Mouse (Mus musculus): ENCODE data around the gene Lmf2. TPM values are rescaled to one million over a fixed set of nuclear protein-coding genes. Genes with fewer than 3 reads are reported as not detected.

Gene Lmf2
- polyA plus RNA-seq, 1 experiment from 2014 or later = 30.6 TPM

GRCm38 (mm10) chr15:89363051-89363450, 7.6 kb upstream of the Lmf2 start:
- H3K9me3 ChIP-seq (replicated peaks) = no peaks in the 10 kb centered on the region
- H3K9ac ChIP-seq (replicated peaks) = no peak overlapping the region
- H3K27ac ChIP-seq (replicated peaks) = no peak overlapping the region
- peaks cover 8% of the 10 kb centered on the region for H3K4me1 ChIP-seq
- no peak overlapping the region for H3K4me3 ChIP-seq (replicated peaks)
- no peaks in the 10 kb centered on the region for H3K27me3 ChIP-seq (replicated peaks)
- H3K4me2 ChIP-seq = no peak overlapping the region
- no peak for ATAC-seq (ENCODE audit: low FRiP score)
- 94% methylated on average over 7 of the region's 7 CpGs for WGBS
- peaks cover 76% of the 10 kb centered on the region for H3K36me3 ChIP-seq

- Histone ChIP-seq H3K36me3 (peaks cover 33% of the 10 kb centered on the region), H3K27ac (replicated peaks) (no peak overlapping the region), H3K4me3 (replicated peaks) (no peak overlapping the region), H3K9ac (replicated peaks) (no peak overlapping the region), H3K4me2 (no peak overlapping the region), H3K27me3 (replicated peaks) (no peaks in the 10 kb centered on the region), H3K9me3 (replicated peaks) (no peaks in the 10 kb centered on the region), H3K4me1 (peaks cover 38% of the 10 kb centered on the region)
- ATAC-seq (ENCODE audit: low FRiP score) = no peak
- WGBS = 86% methylated on average over 3 of the region's 3 CpGs
These were observed 3.3 kb upstream of the Lmf2 start for GRCm38 (mm10) chr15:89358784-89359183.

GRCm38 (mm10) chr15:89356372-89356771, 913 bp upstream of the Lmf2 start:
- peak overlapping the region; percentile 86 for H3K4me2 ChIP-seq
- peak overlapping the region; percentile 65 for H3K4me3 ChIP-seq (replicated peaks)
- H3K9me3 ChIP-seq (replicated peaks) = no peaks in the 10 kb centered on the region
- under 1% methylated on average over 15 of the region's 15 CpGs for WGBS
- H3K9ac ChIP-seq (replicated peaks) = peak overlapping the region; percentile 76
- peak overlapping the region; percentile 88 for H3K27ac ChIP-seq (replicated peaks)
- no peaks in the 10 kb centered on the region for H3K27me3 ChIP-seq (replicated peaks)
- H3K36me3 ChIP-seq = peaks cover 32% of the 10 kb centered on the region
- H3K4me1 ChIP-seq = peaks cover 38% of the 10 kb centered on the region
- peak; percentile 43 for ATAC-seq (ENCODE audit: low FRiP score)

GRCm38 (mm10) chr15:89354455-89354854, 1.0 kb downstream of the Lmf2 start:
- 0 out of 2 replicates have a peak, but pooled peaks have one; percentile 11 for ATAC-seq (ENCODE audit: low FRiP score)
- 81% methylated on average over 7 of the region's 7 CpGs for WGBS
- Histone ChIP-seq H3K4me2 (peak overlapping the region; percentile 86), H3K4me1 (peaks cover 38% of the 10 kb centered on the region), H3K36me3 (peaks cover 35% of the 10 kb centered on the region), H3K27ac (replicated peaks) (no peak overlapping the region), H3K4me3 (replicated peaks) (peak overlapping the region; percentile 65), H3K9ac (replicated peaks) (peak overlapping the region; percentile 76), H3K9me3 (replicated peaks) (no peaks in the 10 kb centered on the region), H3K27me3 (replicated peaks) (no peaks in the 10 kb centered on the region)

DNA sequence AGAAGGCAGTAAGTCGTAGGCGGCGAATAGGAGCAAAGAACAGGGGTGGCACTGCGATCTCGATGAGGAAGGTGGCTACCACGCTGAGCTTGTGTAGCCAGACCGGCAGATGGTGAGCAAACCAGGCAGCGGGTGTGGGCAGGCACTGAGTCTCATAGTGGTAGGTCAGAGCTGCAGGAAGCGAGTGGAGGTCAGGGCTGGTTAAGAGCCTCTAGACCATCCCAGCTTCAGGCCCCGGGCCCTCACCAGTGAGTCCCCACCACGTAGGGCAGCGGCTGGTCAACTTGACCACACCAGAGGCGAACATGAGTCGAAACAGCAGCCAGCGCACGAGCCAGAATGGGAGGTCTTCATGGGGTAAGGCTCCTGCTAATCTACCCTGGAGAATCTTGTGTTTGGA, 1.6 kb downstream of the Lmf2 start:
- Histone ChIP-seq H3K4me1 (peaks cover 33% of the 10 kb centered on the region), H3K4me3 (replicated peaks) (no peak overlapping the region), H3K4me2 (no peak overlapping the region), H3K9me3 (replicated peaks) (no peaks in the 10 kb centered on the region), H3K27ac (replicated peaks) (no peak overlapping the region), H3K9ac (replicated peaks) (no peak overlapping the region), H3K27me3 (replicated peaks) (no peaks in the 10 kb centered on the region), H3K36me3 (peaks cover 35% of the 10 kb centered on the region)
- WGBS = 95% methylated on average over 16 of the region's 16 CpGs
- no peak for ATAC-seq (ENCODE audit: low FRiP score)

- H3K27me3 ChIP-seq (replicated peaks) = no peaks in the 10 kb centered on the region
- H3K4me1 ChIP-seq = peaks cover 28% of the 10 kb centered on the region
- no peak overlapping the region for H3K4me2 ChIP-seq
- H3K4me3 ChIP-seq (replicated peaks) = no peak overlapping the region
- no peaks in the 10 kb centered on the region for H3K9me3 ChIP-seq (replicated peaks)
- no peak overlapping the region for H3K27ac ChIP-seq (replicated peaks)
- peaks cover 35% of the 10 kb centered on the region for H3K36me3 ChIP-seq
- 96% methylated on average over 12 of the region's 12 CpGs for WGBS
- H3K9ac ChIP-seq (replicated peaks) = no peak overlapping the region
- no peak for ATAC-seq (ENCODE audit: low FRiP score)
These were observed 2.7 kb downstream of the Lmf2 start for GRCm38 (mm10) chr15:89352795-89353194.

GRCm38 (mm10) chr15:89352054-89352453, 3.4 kb downstream of the Lmf2 start:
- WGBS = 95% methylated on average over 14 of the region's 14 CpGs
- no peak overlapping the region for H3K27ac ChIP-seq (replicated peaks)
- H3K9me3 ChIP-seq (replicated peaks) = no peaks in the 10 kb centered on the region
- H3K27me3 ChIP-seq (replicated peaks) = no peaks in the 10 kb centered on the region
- peaks cover 21% of the 10 kb centered on the region for H3K4me1 ChIP-seq
- ATAC-seq (ENCODE audit: low FRiP score) = no peak
- H3K4me2 ChIP-seq = no peak overlapping the region
- H3K4me3 ChIP-seq (replicated peaks) = no peak overlapping the region
- H3K36me3 ChIP-seq = peaks cover 35% of the 10 kb centered on the region
- no peak overlapping the region for H3K9ac ChIP-seq (replicated peaks)

GRCm38 (mm10) chr15:89351302-89351701, 4.2 kb downstream of the Lmf2 start:
- H3K4me3 ChIP-seq (replicated peaks) = no peak overlapping the region
- H3K4me2 ChIP-seq = no peak overlapping the region
- no peaks in the 10 kb centered on the region for H3K9me3 ChIP-seq (replicated peaks)
- H3K27me3 ChIP-seq (replicated peaks) = no peaks in the 10 kb centered on the region
- no peak for ATAC-seq (ENCODE audit: low FRiP score)
- H3K9ac ChIP-seq (replicated peaks) = no peak overlapping the region
- H3K27ac ChIP-seq (replicated peaks) = no peak overlapping the region
- H3K36me3 ChIP-seq = peaks cover 35% of the 10 kb centered on the region
- WGBS = 92% methylated on average over 15 of the region's 15 CpGs
- H3K4me1 ChIP-seq = peaks cover 13% of the 10 kb centered on the region

DNA sequence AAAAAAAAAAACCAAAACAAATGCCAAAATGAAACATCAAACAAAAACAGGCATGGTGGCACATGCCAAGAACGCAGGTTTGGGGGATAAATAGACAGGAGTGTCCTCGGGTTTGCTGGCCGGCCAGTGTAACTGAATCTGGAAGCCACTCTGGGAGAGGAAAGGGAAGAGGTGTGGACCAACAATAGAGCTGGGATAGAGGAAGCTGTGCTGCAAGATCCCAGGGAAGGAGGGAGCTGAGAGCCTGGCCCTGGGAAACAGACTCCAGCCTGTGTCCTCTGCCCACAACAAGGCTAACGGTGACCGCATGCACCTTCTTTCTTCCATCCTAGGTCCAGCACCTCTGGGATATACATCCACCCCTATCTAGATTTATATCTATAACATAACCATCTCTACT, 5.0 kb downstream of the Lmf2 start:
- Histone ChIP-seq H3K36me3 (peaks cover 35% of the 10 kb centered on the region), H3K4me3 (replicated peaks) (no peak overlapping the region), H3K4me2 (no peak overlapping the region), H3K9me3 (replicated peaks) (no peaks in the 10 kb centered on the region), H3K9ac (replicated peaks) (no peak overlapping the region), H3K4me1 (peaks cover 12% of the 10 kb centered on the region), H3K27me3 (replicated peaks) (no peaks in the 10 kb centered on the region), H3K27ac (replicated peaks) (no peak overlapping the region)
- no peak for ATAC-seq (ENCODE audit: low FRiP score)
- WGBS = 88% methylated on average over 5 of the region's 5 CpGs

DNA sequence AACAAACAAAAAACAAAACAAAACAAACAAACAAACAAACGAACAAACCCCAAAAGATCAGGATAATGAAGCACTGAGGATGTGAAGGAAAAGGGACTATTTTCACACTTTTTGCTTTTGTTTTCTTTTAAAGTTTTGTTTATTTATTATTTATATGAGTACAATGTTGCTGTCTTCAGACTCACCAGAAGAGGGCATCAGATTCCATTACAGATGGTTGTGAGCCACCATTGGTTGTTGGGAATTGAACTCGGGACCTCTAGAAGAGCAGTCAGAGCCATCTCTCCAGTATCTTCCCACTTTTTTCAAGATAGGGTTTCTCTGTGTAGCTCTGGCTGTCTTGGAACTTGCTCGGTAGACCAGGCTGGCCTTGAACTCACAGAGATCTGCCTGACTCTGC, 12.1 kb downstream of the Lmf2 start:
- no peak overlapping the region for H3K27ac ChIP-seq (replicated peaks)
- no peaks in the 10 kb centered on the region for H3K4me1 ChIP-seq
- H3K4me3 ChIP-seq (replicated peaks) = no peak overlapping the region
- no peak overlapping the region for H3K9ac ChIP-seq (replicated peaks)
- no peak for ATAC-seq (ENCODE audit: low FRiP score)
- WGBS = 92% methylated on average over 3 of the region's 3 CpGs
- no peaks in the 10 kb centered on the region for H3K9me3 ChIP-seq (replicated peaks)
- H3K36me3 ChIP-seq = no peaks in the 10 kb centered on the region
- no peak overlapping the region for H3K4me2 ChIP-seq
- no peaks in the 10 kb centered on the region for H3K27me3 ChIP-seq (replicated peaks)

GRCm38 (mm10) chr15:89341678-89342077, 13.8 kb downstream of the Lmf2 start:
- H3K4me1 ChIP-seq = no peaks in the 10 kb centered on the region
- no peaks in the 10 kb centered on the region for H3K9me3 ChIP-seq (replicated peaks)
- H3K27me3 ChIP-seq (replicated peaks) = no peaks in the 10 kb centered on the region
- no peak overlapping the region for H3K27ac ChIP-seq (replicated peaks)
- no peak for ATAC-seq (ENCODE audit: low FRiP score)
- WGBS = 37% methylated on average over 1 of the region's 1 CpGs
- no peak overlapping the region for H3K4me3 ChIP-seq (replicated peaks)
- no peaks in the 10 kb centered on the region for H3K36me3 ChIP-seq
- H3K4me2 ChIP-seq = no peak overlapping the region
- no peak overlapping the region for H3K9ac ChIP-seq (replicated peaks)

DNA sequence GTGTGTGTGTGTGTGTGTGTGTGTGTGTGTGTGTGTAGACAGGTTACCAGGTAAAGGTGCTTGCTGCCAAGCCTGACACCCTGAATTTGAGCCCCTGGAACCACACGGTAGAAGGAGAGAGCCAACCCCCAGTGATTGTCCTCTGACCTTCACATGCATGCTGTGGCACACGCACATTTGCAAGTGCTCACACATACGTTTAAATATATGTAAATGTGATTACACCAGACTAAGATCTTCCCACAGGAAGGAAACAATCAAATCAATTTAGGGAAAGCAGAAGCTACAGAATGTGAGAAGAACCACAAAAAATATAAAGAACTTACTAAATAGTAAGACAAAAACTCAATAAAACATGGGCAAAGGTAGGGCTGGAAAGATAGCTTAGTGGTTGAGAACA, 15.3 kb downstream of the Lmf2 start:
- no peaks in the 10 kb centered on the region for H3K27me3 ChIP-seq (replicated peaks)
- H3K4me2 ChIP-seq = no peak overlapping the region
- no peaks in the 10 kb centered on the region for H3K36me3 ChIP-seq
- no peak overlapping the region for H3K4me3 ChIP-seq (replicated peaks)
- WGBS = 82% methylated on average over 3 of the region's 3 CpGs
- no peak overlapping the region for H3K27ac ChIP-seq (replicated peaks)
- no peaks in the 10 kb centered on the region for H3K9me3 ChIP-seq (replicated peaks)
- H3K9ac ChIP-seq (replicated peaks) = no peak overlapping the region
- no peaks in the 10 kb centered on the region for H3K4me1 ChIP-seq
- no peak for ATAC-seq (ENCODE audit: low FRiP score)

GRCm38 (mm10) chr15:89339696-89340095, 15.8 kb downstream of the Lmf2 start:
- ATAC-seq (ENCODE audit: low FRiP score) = no peak
- H3K4me1 ChIP-seq = no peaks in the 10 kb centered on the region
- WGBS = 94% methylated on average over 2 of the region's 2 CpGs

More at GRCm38 (mm10) chr15:89339696-89340095, 15.8 kb downstream of the Lmf2 start:
- H3K4me3 ChIP-seq (replicated peaks) = no peak overlapping the region
- H3K4me2 ChIP-seq = no peak overlapping the region
- no peaks in the 10 kb centered on the region for H3K27me3 ChIP-seq (replicated peaks)
- no peak overlapping the region for H3K9ac ChIP-seq (replicated peaks)
- no peaks in the 10 kb centered on the region for H3K9me3 ChIP-seq (replicated peaks)
- no peak overlapping the region for H3K27ac ChIP-seq (replicated peaks)
- H3K36me3 ChIP-seq = no peaks in the 10 kb centered on the region

All from neural tube, embryonic 15.5 days (tissue).